In the genomic region with DNA sequence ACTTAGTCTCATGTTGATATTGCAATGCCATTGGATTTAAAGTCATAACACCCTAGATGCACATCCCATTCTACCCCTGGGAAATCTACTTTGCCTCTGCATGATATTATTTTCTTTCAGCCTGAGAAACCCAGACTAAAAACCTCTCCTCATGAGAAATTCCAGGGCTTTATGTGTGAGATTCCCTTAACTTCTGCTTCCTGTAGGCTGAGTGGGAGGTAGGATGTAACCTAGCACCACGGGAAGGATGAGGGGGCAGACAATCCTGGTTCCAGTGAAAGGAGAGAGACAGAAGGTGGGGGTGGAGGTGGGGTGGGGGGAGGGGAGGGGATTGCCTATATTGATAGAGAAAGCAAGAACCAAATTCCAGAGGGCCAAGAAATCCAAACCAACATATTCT, we compare ENCODE assay signal across 8 mouse cellular contexts.
"Had no signal": no experiment of that assay in that cellular context is flagged by ENCODE, and none has a peak within 500 bp of the region (broad histone marks: within the 10 kb centered on the region; RNA-seq: fewer than 3 reads in every experiment).

No protein-coding gene starts in this region.

- H3K4me1 ChIP-seq: midbrain, embryonic 10.5 days; midbrain, embryonic 12.5 days had no signal

- H3K4me3 ChIP-seq: midbrain, embryonic 10.5 days; midbrain, embryonic 12.5 days; myocyte; neural tube, embryonic 13.5 days; neural tube, embryonic 15.5 days had no signal

- ATAC-seq: midbrain, embryonic 16.5 days had no signal

- H3K36me3 ChIP-seq: midbrain, embryonic 10.5 days; midbrain, embryonic 12.5 days; neural tube, embryonic 13.5 days; neural tube, embryonic 15.5 days had no signal

- H3K27ac ChIP-seq: midbrain, embryonic 10.5 days; midbrain, embryonic 12.5 days; neural tube, embryonic 13.5 days; neural tube, embryonic 15.5 days had no signal

- H3K9ac ChIP-seq: lung, embryonic 14.5 days; midbrain, embryonic 12.5 days; neural tube, embryonic 13.5 days; neural tube, embryonic 15.5 days had no signal

- H3K4me2 ChIP-seq: lung, embryonic 14.5 days; midbrain, embryonic 12.5 days; neural tube, embryonic 13.5 days; neural tube, embryonic 15.5 days had no signal

- H3K27me3 ChIP-seq: midbrain, embryonic 12.5 days; neural tube, embryonic 13.5 days; neural tube, embryonic 15.5 days had no signal

- DNase-seq: right cerebral cortex, postnatal 25 days had no signal

- H3K9me3 ChIP-seq: midbrain, embryonic 10.5 days; midbrain, embryonic 12.5 days; neural tube, embryonic 13.5 days; neural tube, embryonic 15.5 days had no signal
